Mouse (Mus musculus) heart, embryonic 15.5 days (tissue): ENCODE measurements around the gene Lefty1. TPM values are rescaled to one million over a fixed set of nuclear protein-coding genes. Genes with fewer than 3 reads are reported as not detected.
"Not testable (repeated sequence)": the region's sequence is repeated elsewhere in the genome, so short reads cannot be mapped to it uniquely, and the experiment has no call there.

Source experiments
- ATAC-seq: fragments of 200-750 bp; cut with Nextera tagmentation; replicated peaks from 2 replicates; pipeline ENCODE4 v1.8.0; 2017; ENCODE audit warnings: low read depth, moderate TSS enrichment; ENCODE audit not compliant: insufficient number of reproducible peaks, insufficient read depth, low FRiP score
- H3K27ac ChIP-seq: fragments of 300-500 bp; sonication (generic); 2 replicates; pipeline ENCODE4 v1.5.1; 2015; ENCODE audit warnings: mild to moderate bottlenecking, inconsistent platforms
- H3K27me3 ChIP-seq: fragments of 300-500 bp; sonication (generic); 2 replicates; pipeline ENCODE4 v1.6.1; 2015; ENCODE audit warnings: inconsistent platforms
- H3K36me3 ChIP-seq: fragments of 300-500 bp; sonication (generic); 2 replicates; pipeline ENCODE4 v1.6.1; 2015; ENCODE audit warnings: mild to moderate bottlenecking, inconsistent platforms
- H3K4me1 ChIP-seq: fragments of 300-500 bp; sonication (generic); replicated peaks from 2 replicates; pipeline ENCODE4 v1.6.1; 2015; ENCODE audit warnings: inconsistent platforms
- H3K4me2 ChIP-seq: fragments of 300-500 bp; sonication (generic); 2 replicates; pipeline ENCODE4 v1.6.1; 2015; ENCODE audit warnings: inconsistent platforms, mild to moderate bottlenecking, moderate library complexity
- H3K4me3 ChIP-seq: fragments of 300-500 bp; sonication (generic); 2 replicates; pipeline ENCODE4 v1.5.1; 2015; ENCODE audit warnings: mild to moderate bottlenecking, inconsistent platforms
- H3K9ac ChIP-seq: fragments of 300-500 bp; sonication (generic); 2 replicates; pipeline ENCODE4 v1.6.1; 2015; ENCODE audit warnings: mild to moderate bottlenecking, inconsistent platforms
- H3K9me3 ChIP-seq: fragments of 300-500 bp; sonication (generic); replicated peaks from 2 replicates; pipeline ENCODE4 v1.6.1; 2016; ENCODE audit warnings: inconsistent platforms
- WGBS: fragments of 180-500 bp; shearing (Covaris S2); methylation state at CpG from one replicate; pipeline ENCODE4 v1.1.7; 2015; ENCODE audit warnings: mixed read lengths; 5-methylcytosine and 5-hydroxymethylcytosine counted together
- polyA plus RNA-seq: library from polyadenylated mRNA; unstranded; fragments of >200 nt; fragmentation: Nextera tagmentation; extraction: Ambion mirVana; gene quantifications from 2 replicates; pipeline ENCODE4 v1.2.1, GENCODE M21; 2015

Lefty1 gene
- 1.0 and 1.5 TPM in 2 replicates for polyA plus RNA-seq

DNA sequence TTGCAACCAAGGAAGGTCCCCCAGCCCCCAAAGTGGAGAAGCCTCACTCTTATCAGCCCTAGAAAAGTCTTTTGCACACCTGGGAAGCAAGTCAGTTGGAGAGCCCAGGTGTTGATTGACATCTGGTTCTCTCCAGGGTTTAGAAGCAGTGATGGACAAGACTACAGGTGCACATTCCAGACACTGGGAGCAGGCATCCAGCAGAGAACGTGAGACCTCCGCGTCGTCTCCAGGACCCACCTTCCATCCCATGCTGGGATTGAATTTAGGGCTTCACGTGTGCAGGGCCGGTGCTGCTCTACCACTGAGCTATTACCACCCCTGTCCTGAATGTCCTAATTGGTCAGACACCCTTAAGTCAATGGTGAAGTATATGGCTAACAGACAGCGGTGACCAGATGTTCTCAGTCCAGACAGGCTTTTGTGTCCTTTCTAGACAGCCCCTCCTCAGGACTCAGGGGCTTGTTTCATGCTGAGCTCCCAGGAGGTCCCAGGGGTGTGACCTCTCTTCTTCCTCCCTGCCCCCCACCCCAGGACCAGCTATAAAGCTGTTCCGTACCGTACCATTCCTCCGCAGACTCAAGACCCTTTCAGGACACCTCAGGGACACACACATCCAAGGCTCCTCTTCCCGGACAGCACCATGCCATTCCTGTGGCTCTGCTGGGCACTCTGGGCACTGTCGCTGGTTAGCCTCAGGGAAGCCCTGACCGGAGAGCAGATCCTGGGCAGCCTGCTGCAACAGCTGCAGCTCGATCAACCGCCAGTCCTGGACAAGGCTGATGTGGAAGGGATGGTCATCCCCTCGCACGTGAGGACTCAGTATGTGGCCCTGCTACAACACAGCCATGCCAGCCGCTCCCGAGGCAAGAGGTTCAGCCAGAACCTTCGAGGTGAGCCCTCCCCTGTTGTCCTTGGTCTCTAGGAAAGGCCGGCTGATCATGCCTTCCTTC is at the start of gene Lefty1:
Gene Lefty1, plus strand, starts transcription at position 556 of the 953 bp plus-strand sequence.
- H3K27me3 ChIP-seq = peaks cover 40% of the 10 kb centered on the region
- H3K4me3 ChIP-seq = no peak within 1 kb of the TSS
- WGBS = 25% methylated on average over 21 of the region's 21 CpGs
- no peaks in the 10 kb centered on the region for H3K9me3 ChIP-seq
- peaks cover 4% of the 10 kb centered on the region for H3K4me1 ChIP-seq
- no peak within 1 kb of the TSS for H3K4me2 ChIP-seq
- no peak within 1 kb of the TSS for H3K9ac ChIP-seq
- no peak for ATAC-seq
- H3K36me3 ChIP-seq = no peaks in the 10 kb centered on the region
- H3K27ac ChIP-seq = no peak within 1 kb of the TSS

DNA sequence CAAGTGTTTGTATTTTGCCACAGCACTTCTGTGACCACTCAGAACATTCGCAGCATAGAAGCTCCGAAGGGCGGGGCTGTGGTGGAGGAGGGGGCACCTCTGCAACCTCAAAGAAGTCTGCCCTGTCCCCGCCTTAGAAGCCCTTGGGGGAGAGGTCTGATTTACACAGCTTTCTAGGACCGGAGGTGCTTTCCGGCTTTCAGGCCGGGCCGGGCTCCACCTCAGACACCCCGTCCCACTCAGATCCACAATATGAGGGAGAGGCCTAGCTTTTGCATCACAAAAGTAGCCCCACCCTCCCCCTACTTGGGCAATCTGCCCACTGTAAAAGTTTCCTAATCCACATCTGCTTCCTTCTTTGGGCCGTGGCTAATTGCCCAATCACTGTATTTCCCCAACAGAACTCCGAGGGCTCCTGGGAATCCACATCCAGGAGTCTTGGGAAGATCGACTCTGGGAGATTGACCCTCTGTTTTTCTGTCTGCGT is 46.2 kb upstream of the Lefty1 start:
- peak overlapping the region; percentile 14; the same call in 1 of the 2 replicates for H3K27ac ChIP-seq
- H3K27me3 ChIP-seq = peaks cover 20% of the 10 kb centered on the region
- H3K4me3 ChIP-seq = peak overlapping the region; percentile 4; the same call in 1 of the 2 replicates
- H3K4me1 ChIP-seq = peaks cover 20% of the 10 kb centered on the region
- no peaks in the 10 kb centered on the region for H3K36me3 ChIP-seq
- H3K9ac ChIP-seq = peak overlapping the region; percentile 13; the same call in 1 of the 2 replicates
- 11% methylated on average over 13 of the region's 13 CpGs for WGBS
- no peaks in the 10 kb centered on the region for H3K9me3 ChIP-seq
- H3K4me2 ChIP-seq = peak overlapping the region; percentile 49
- ATAC-seq = peak; percentile 51

DNA sequence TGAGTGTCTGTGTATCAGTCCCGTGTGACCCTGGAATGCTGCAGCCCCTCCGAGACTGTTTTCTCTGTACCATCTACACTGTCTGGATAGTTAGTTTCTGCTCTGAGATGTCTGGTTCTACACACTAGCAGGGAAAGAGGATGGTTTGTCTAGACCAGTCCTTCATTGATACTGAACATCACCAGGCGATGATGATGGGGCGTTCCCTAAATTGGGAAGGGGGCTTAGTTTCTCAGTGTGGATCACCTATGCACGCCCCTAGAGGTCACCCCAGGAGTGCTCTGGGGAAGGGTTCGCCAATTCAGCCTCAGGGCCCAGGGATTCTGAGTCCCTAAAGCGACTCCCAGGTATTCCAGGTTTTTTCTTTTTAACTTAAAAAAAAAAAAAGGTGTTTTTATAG is 45.6 kb upstream of the Lefty1 start:
- WGBS = 48% methylated on average over 7 of the region's 7 CpGs
- peak; percentile 45; the same call in 1 of the 2 replicates for ATAC-seq

DNA sequence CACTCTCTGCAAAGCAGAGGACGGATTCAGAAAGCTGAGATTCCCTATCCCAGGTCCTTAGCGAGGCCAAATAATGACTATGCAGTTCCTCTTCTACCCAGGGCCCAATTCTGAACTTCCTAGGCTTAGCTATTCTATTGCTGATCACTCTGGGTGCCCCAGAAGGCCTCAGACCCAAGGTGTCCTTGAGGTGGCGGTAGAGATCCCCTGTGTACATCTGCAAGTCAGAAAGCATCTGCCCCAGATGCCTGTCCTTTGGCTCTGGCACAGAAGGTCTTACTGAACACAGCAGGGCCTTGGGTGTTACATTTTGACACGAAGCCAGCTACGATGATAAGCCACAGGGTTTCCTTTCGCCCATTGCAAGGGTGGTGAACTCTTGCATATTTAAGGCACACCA is 45.0 kb upstream of the Lefty1 start:
- no peak for ATAC-seq
- H3K4me2 ChIP-seq = no peak overlapping the region
- H3K9ac ChIP-seq = no peak overlapping the region
- WGBS = 44% methylated on average over 6 of the region's 6 CpGs
- H3K4me1 ChIP-seq = peaks cover 14% of the 10 kb centered on the region
- no peak overlapping the region for H3K4me3 ChIP-seq
- no peak overlapping the region for H3K27ac ChIP-seq
- no peaks in the 10 kb centered on the region for H3K9me3 ChIP-seq
- peaks cover 30% of the 10 kb centered on the region for H3K27me3 ChIP-seq
- H3K36me3 ChIP-seq = no peaks in the 10 kb centered on the region

More for the DNA sequence above, 45.6 kb upstream of the Lefty1 start:
- Histone ChIP-seq H3K9me3 (no peaks in the 10 kb centered on the region), H3K4me1 (peaks cover 15% of the 10 kb centered on the region), H3K4me2 (peak overlapping the region; percentile 49), H3K27ac (peak overlapping the region; percentile 14; the same call in 1 of the 2 replicates), H3K36me3 (no peaks in the 10 kb centered on the region), H3K4me3 (no peak overlapping the region), H3K9ac (0 out of 2 replicates have a peak overlapping the region, but pooled peaks have one; percentile 13), H3K27me3 (peaks cover 26% of the 10 kb centered on the region)

DNA sequence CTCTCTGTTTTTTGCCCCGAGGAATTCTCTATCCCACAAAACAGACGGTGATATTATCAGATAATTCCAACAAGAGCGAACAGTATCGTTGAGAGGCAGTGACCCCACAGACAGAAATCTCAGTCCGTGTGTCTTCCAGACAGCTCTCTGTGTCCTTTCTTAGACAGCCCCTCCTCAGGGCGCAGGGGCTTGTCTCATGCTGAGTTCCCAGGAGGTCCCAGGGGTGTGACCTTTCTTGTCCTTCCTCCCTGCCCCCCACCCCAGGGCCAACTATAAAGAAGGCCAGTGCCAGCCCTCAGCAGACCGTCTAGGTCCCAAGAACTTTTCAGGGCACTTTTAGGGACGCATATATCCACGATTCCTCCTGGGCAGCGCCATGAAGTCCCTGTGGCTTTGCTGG is 42.0 kb upstream of the Lefty1 start, which contains the start of gene Lefty2:
Gene Lefty2, plus strand, starts transcription at position 301 of the 400 bp plus-strand sequence.
- Histone ChIP-seq H3K9me3 (no peaks in the 10 kb centered on the region), H3K4me1 (peaks cover 14% of the 10 kb centered on the region), H3K9ac (no peak within 1 kb of the TSS), H3K36me3 (no peaks in the 10 kb centered on the region), H3K27ac (no peak within 1 kb of the TSS), H3K27me3 (peaks cover 36% of the 10 kb centered on the region), H3K4me2 (no peak within 1 kb of the TSS), H3K4me3 (no peak within 1 kb of the TSS)
- WGBS = 43% methylated on average over 10 of the region's 10 CpGs
- no peak for ATAC-seq

DNA sequence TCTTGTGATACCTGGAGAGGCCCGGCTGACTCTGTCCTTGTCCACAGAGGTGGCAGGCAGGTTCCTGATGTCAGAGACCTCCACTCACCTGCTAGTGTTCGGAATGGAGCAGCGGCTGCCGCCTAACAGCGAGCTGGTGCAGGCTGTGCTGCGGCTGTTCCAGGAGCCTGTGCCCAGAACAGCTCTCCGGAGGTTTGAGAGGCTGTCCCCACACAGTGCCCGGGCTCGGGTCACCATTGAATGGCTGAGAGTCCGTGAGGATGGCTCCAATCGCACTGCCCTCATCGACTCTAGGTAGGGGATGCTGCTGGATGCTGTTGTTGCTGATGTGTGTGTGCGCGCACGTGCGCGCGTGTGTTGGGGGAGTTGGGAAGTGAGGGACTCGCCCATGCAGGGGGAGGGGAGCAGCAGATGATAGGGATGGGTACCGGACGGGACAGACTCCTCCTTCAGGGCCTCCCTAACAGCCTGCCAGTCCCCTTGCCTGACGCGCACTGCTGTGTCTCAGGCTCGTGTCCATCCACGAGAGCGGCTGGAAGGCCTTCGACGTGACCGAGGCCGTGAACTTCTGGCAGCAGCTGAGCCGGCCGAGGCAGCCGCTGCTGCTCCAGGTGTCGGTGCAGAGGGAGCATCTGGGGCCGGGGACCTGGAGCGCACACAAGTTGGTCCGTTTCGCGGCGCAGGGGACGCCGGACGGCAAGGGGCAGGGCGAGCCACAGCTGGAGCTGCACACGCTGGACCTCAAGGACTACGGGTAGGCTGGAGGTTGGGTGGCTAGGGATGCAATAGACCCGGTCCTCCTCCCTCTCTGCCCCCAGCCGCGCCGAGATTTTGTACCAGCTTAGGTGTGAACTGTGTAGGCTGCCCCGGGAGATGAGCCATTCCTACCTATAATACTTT is 40.5 kb upstream of the Lefty1 start:
- not testable (repeated sequence) for H3K9me3 ChIP-seq, H3K9ac ChIP-seq, ATAC-seq, H3K27ac ChIP-seq, H3K4me1 ChIP-seq, H3K36me3 ChIP-seq
- Histone ChIP-seq H3K4me2 (peak overlapping the region; percentile 53), H3K4me3 (peak overlapping the region; percentile 18), H3K27me3 (peaks cover 36% of the 10 kb centered on the region)
- 6% methylated on average over 51 of the region's 51 CpGs for WGBS

DNA sequence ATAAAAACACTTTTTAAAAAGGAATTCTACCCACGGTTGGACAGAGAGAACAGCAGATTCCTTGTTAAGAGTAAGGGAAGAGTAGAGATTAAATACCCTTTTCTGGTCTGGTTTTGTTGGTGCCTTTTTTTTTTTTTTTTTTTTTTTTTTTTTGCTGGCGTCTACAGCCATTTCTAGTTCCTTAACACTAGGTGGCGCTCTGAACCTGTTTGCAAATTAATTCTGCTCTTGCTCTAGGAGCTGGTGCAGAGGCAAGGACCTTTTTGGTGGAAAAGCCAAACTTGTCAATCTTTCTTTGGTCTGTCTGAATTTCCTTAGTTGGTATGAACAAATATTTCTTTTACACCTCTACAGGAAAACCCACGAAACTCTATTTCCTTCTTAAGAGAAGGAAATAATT is 33.7 kb upstream of the Lefty1 start:
- H3K27ac ChIP-seq = no peak overlapping the region
- no peak overlapping the region for H3K9ac ChIP-seq
- no peaks in the 10 kb centered on the region for H3K27me3 ChIP-seq
- no peak overlapping the region for H3K4me3 ChIP-seq
- H3K9me3 ChIP-seq = no peaks in the 10 kb centered on the region
- no peak for ATAC-seq
- H3K4me2 ChIP-seq = no peak overlapping the region
- 1% methylated on average over 4 of the region's 4 CpGs for WGBS
- H3K36me3 ChIP-seq = peaks cover 2% of the 10 kb centered on the region; the same call in 1 of the 2 replicates
- H3K4me1 ChIP-seq = peaks cover 15% of the 10 kb centered on the region

DNA sequence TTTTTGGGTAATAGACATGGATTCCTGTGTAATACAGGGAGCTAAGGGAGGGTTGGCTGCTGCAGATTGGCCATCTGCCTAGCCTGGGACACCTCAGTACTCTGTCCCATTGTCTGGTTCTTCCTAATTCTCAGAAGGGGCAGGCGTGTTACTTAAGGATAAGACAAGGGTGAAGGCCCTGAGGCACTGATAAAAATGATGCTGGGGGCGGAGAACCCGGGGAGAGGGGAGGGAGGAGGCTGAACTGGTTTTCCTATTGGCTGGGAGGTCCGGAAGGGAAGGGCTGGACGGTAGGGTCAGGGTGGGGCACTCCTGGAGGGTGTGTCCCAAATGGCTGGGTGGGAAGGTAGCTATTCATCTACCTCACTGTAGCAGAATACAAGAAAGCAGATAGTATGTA is 31.9 kb upstream of the Lefty1 start:
- no peak overlapping the region for H3K9ac ChIP-seq
- peaks cover 19% of the 10 kb centered on the region for H3K36me3 ChIP-seq
- no peak overlapping the region for H3K4me2 ChIP-seq
- H3K4me1 ChIP-seq = peaks cover 15% of the 10 kb centered on the region
- H3K9me3 ChIP-seq = no peaks in the 10 kb centered on the region
- no peak overlapping the region for H3K4me3 ChIP-seq
- H3K27ac ChIP-seq = no peak overlapping the region
- WGBS = 30% methylated on average over 5 of the region's 5 CpGs
- H3K27me3 ChIP-seq = no peaks in the 10 kb centered on the region
- no peak for ATAC-seq

DNA sequence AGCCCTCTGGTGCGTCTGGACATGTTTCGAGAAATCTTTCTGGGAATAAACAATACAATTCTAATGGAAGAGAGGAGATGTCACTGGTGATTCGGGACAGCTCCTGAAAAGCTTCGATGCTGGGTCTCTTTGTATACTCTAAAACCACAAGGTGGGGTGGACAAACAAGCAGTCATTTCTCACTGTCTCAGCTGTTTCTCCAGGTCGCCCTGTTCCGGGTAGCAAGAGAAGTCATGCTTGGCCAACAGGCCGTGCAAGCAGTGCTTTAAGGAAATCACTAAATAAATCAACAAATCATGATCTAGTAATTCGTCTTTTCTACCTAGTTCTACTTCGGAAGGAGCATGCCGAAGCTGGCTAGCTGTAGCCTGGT is 31.2 kb upstream of the Lefty1 start:
- Histone ChIP-seq H3K27me3 (no peaks in the 10 kb centered on the region), H3K4me2 (peak overlapping the region; percentile 84), H3K27ac (peak overlapping the region; percentile 66), H3K9ac (peak overlapping the region; percentile 44), H3K36me3 (peaks cover 24% of the 10 kb centered on the region), H3K4me3 (peak overlapping the region; percentile 81), H3K4me1 (peaks cover 15% of the 10 kb centered on the region), H3K9me3 (no peaks in the 10 kb centered on the region)
- WGBS = 36% methylated on average over 10 of the region's 10 CpGs
- ATAC-seq = no peak

DNA sequence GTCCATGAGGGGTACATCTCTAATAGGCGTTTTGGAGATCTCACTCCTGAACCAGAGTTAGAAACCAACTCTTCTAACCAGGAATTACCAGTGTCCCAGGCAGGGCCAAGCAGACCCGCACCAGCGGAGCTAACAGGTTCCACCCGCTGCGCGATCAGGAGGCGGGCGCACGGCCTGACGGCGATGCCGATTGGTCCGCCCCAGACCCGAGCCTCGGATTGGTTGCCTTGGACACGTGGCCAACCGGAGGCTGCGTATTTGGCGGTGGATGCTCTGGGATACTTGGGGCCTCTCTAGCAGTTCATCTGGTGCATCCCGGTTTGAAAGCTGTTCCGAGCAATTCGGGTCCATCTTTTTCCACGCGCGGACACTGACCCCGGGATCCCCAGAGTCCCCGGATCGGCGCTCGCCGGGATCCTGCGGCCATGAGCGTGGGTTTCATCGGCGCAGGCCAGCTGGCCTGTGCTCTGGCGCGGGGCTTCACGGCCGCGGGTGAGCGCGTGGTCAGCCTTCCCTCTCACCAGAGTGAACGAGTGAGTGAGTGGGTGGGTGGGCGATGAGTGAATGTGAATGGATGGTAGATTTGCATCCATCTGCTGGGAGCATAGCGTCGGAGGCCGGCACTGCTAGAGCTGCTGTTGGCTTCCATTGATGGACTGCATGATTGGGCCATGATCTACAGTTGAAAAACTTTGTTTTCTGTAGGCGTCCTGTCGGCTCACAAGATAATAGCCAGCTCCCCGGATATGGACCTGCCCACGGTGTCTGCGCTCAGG is 30.6 kb upstream of the Lefty1 start, which contains the start of gene Pycr2:
Gene Pycr2, plus strand, starts transcription at position 255 of the 776 bp plus-strand sequence.
- peak within 1 kb of the TSS; percentile 84 for H3K9ac ChIP-seq
- H3K4me1 ChIP-seq = peaks cover 15% of the 10 kb centered on the region
- H3K4me2 ChIP-seq = peak within 1 kb of the TSS; percentile 84
- ATAC-seq = peak; percentile 99
- H3K27me3 ChIP-seq = no peaks in the 10 kb centered on the region
- peak within 1 kb of the TSS; percentile 74 for H3K27ac ChIP-seq
- under 1% methylated on average over 52 of the region's 52 CpGs for WGBS
- H3K36me3 ChIP-seq = peaks cover 24% of the 10 kb centered on the region
- H3K4me3 ChIP-seq = peak within 1 kb of the TSS; percentile 81
- H3K9me3 ChIP-seq = no peaks in the 10 kb centered on the region
